Mouse (Mus musculus) 416B (cell line): ENCODE measurements around the gene Pex14.
A peak's percentile ranks its signal among the peaks of the same experiment; 100 is the strongest.

Experiments used
- DNase-seq: peaks from one replicate; pipeline ENCODE4 v3.0.0; 2011; ENCODE audit warnings: low read depth

Pex14 gene

GRCm38 (mm10) chr4:148950932-148951650 is 148.6 kb downstream of the Pex14 start:
- no peak for DNase-seq

- no peak for DNase-seq
Observed at GRCm38 (mm10) chr4:148950487-148950886, 149.2 kb downstream of the Pex14 start.

GRCm38 (mm10) chr4:148947833-148948388 is 151.8 kb downstream of the Pex14 start:
- DNase-seq = no peak

GRCm38 (mm10) chr4:148946071-148946470 is 153.6 kb downstream of the Pex14 start:
- DNase-seq = no peak

- peak; percentile 7 for DNase-seq
Observed at GRCm38 (mm10) chr4:148945476-148945881, 154.2 kb downstream of the Pex14 start.

GRCm38 (mm10) chr4:148943099-148943498 is 156.6 kb downstream of the Pex14 start:
- no peak for DNase-seq

- DNase-seq = no peak
Observed at GRCm38 (mm10) chr4:148941321-148941720, 158.4 kb downstream of the Pex14 start.

GRCm38 (mm10) chr4:148940674-148941211 is 158.9 kb downstream of the Pex14 start:
- peak; percentile 12 for DNase-seq

- DNase-seq = no peak
Observed at GRCm38 (mm10) chr4:148938546-148938945, 161.1 kb downstream of the Pex14 start.

GRCm38 (mm10) chr4:148936727-148937126 is 162.9 kb downstream of the Pex14 start:
- no peak for DNase-seq

- DNase-seq = no peak
Observed at GRCm38 (mm10) chr4:148936111-148936510, 163.6 kb downstream of the Pex14 start.

- DNase-seq = no peak
Observed at GRCm38 (mm10) chr4:148935211-148935610, 164.5 kb downstream of the Pex14 start.

GRCm38 (mm10) chr4:148933109-148933508 is 166.6 kb downstream of the Pex14 start:
- DNase-seq = no peak

- DNase-seq = no peak
Observed at GRCm38 (mm10) chr4:148930721-148931229, 168.9 kb downstream of the Pex14 start.

- no peak for DNase-seq
Observed at GRCm38 (mm10) chr4:148928876-148929275, 170.8 kb downstream of the Pex14 start.

- DNase-seq = no peak
Observed at GRCm38 (mm10) chr4:148928316-148928715, 171.4 kb downstream of the Pex14 start.

GRCm38 (mm10) chr4:148926459-148926858 is 173.2 kb downstream of the Pex14 start:
- no peak for DNase-seq

GRCm38 (mm10) chr4:148925589-148926359 is 173.9 kb downstream of the Pex14 start:
- DNase-seq = no peak

- DNase-seq = no peak
Observed at GRCm38 (mm10) chr4:148923976-148924375, 175.7 kb downstream of the Pex14 start.

- DNase-seq = no peak
Observed at GRCm38 (mm10) chr4:148923414-148923813, 176.3 kb downstream of the Pex14 start.

GRCm38 (mm10) chr4:148922221-148922700 is 177.4 kb downstream of the Pex14 start:
- no peak for DNase-seq

GRCm38 (mm10) chr4:148920610-148921009 is 179.1 kb downstream of the Pex14 start:
- no peak for DNase-seq
